Mouse (Mus musculus) embryo, embryonic 10 days (tissue): ENCODE data around the gene Capn9.
A peak's percentile ranks its signal among the peaks of the same experiment; 100 is the strongest.

Experiments used
- DNase-seq: peaks from one replicate; pipeline ENCODE4 v3.0.0-alpha.2; 2015; ENCODE audit warnings: low spot score

The Capn9 gene

DNA sequence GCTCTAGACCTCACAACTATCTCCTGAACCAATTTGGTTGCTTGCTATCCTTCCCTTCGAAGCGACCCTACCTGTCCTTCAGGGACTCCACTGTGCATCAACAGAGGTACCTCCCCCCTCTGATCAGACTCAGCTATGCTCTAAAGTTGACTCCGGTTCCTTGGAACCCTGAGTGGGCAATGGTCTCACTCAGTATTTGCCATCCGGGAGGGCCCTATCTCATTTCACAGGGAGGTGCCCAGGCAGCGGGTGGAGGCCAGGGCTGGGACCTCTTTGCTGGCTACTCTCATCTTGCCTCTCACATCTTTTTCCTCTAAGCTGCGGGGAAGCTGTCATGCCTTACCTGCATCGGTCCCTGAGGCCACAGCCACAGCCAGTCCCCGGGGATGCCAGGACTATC lies at the start of gene Capn9:
Gene Capn9, plus strand, starts transcription at position 301 of the 400 bp plus-strand sequence.
- DNase-seq, result no peak

DNA sequence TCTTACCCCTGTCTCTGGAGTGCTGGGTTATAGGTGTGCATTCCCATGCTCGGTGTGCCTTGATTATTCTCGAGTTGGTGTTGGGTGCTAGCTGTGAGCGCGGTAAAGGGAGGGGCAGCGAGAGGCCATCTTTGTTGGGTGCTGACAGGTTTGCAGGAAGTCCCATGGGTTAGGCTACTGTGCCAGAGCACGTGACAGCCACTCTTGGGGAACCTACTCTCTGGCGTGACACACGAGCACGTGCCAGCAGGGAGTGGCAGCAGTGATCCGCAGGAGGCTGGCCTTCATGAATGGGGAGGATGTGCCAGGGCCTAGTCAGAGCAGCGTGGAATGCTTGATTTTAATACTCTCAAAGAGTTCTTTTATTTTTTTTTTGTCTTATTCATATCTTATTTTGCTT lies 49.6 kb upstream of the Capn9 start:
- no peak for DNase-seq

DNA sequence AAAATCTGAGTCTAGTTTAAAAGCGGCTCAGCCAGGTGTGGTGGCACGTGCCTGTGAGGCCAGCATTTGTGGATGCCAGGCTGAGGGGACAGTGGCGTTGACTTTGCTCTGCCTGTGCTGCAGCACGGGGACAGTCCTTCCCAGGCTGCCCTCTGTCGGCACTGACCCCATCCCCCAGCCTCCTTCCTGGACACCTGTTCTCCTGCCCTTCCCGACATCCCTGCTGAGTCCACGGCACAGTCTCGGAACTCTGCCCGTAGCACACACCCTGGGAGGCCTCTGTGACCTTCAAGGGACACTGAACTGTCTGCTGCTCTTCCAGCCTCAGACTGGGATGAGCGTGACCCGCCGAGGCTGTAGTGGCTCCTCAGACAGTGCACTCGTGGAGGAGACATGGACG lies 45.8 kb upstream of the Capn9 start:
- DNase-seq, result no peak

DNA sequence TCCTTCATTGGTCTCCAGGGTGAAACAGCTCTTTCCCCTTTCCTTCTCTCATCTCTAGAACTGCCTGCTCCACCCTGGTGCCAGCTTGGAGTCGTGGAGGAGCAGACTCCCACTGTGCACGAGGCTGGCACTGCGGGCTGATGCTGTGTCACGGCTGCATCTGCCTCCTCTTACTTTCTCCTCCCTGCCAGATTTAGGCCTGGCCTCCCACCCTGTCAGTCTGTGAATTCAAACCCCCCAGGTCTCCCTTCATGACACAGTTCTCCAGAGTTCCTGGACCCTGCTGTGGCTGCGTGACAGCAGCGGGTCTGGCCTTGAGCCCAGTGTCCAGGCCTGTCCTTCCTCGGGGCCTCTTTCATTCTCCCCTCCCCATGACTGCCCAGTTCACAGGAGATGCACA lies 45.4 kb upstream of the Capn9 start:
- DNase-seq, result no peak

DNA sequence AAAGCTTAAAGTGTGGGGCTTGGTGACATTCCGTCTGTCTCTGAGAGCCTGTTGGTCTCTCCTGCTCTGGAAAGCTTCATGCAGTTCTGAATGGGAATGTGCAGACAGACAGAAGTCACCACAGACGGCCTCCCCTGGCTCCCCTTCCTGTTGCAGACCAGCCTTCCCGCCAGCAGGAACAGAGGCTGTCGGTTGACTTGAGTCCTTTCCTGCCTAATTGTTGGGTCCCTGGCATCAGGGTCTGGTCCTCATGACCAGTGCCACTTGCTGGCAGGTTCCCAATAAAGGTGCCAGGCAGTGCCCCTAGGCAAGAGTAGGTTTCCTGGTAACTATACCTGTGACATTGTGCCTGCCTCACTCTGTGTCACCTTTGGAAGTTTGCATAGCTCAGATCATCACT lies 44.9 kb upstream of the Capn9 start:
- DNase-seq, result no peak

DNA sequence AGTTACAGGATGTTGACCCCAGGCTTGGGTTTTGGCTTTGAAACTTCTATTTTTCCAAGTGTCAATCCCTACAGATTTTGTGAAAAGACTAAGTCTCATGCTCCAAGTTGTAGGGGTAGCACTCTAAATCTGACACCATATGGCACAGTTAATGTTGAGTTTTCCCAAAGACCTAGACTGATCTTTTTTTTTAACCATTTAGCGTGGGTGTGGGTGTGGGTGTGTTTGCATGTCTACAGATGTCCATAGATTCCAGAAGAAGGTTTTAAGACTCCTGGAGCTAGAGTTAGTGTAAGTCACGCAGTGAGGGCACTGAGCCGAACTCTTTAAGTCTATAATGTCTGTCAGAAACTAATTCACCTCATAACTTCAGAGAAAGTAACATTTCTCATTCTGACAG lies 43.3 kb upstream of the Capn9 start:
- no peak for DNase-seq

DNA sequence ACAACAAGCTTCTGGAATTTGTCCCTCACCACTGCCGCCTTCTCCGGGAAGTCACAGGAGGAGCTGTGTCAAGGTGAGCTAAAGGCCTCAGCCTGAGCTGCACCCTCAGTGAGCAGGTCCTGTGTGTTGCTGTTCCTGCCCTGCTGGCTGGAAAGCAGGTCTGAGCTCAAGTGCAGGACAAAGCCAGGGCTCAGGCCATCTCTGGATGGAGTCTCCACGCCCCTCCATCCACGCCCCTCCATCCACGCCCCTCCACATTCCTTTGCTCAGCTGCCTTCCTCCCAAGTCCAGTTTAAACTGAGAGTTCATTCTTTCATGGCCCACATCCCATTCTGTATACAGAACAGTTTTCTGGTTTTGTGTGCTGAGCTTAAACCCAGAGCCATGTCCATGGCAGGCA lies 40.5 kb upstream of the Capn9 start:
- no peak for DNase-seq

DNA sequence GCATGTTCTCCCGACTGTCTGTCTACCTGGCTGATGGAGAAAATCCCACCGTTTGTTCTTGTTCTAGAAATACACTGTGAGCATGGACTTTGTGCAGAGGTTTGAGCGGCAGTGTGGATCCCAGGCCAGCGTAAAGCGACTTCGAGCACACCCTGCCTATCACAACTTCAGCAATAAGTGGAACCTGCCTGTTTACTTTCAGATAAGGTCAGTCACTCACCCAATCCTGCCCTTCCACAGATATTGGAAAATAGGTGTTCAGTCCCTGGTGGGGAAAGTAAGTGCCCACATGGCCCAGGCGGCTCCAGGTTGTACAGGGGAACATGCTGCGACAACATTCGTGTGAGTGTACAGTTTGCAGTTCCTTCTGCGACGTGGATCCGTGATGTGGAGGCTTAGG lies 35.0 kb upstream of the Capn9 start:
- no peak for DNase-seq

DNA sequence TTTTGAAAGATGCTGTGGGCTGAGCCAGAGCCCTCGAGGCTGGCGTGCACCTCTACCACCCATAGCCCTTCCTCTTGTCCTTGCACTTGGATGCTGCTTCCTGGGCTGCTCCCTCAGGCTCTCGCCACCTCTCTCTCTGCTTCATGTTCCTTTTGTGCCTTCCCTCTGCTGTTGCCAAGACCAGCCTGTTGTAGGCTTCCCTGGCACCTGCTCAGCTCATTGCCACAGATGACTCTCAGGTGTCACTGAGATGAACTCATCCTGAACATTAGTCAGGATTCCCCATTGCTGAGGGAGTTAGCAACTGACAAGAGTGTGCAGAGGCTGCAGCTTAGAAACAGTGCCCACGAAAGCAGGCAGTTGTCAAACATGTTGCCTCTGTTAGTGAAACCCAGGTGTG lies 33.9 kb upstream of the Capn9 start:
- DNase-seq, result no peak

DNA sequence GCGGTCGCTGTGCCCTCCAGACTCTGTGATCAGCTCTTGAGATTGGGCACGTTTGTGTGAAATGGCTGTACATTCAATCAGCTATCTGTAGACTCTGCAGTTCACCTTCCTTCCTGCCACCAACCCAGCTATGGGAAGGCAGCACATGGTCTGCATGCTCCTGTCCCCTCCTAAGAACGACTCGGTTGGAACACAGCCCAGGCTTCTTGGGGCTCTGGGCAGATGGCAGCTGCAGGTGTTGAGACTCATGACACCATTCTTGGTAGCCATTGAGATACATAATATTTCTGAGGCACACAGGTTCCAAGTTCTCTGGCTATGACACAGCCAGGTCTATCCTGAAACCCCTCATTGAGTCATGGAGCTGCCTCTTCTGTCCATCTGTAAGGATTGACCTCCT lies 32.6 kb upstream of the Capn9 start:
- no peak for DNase-seq

DNA sequence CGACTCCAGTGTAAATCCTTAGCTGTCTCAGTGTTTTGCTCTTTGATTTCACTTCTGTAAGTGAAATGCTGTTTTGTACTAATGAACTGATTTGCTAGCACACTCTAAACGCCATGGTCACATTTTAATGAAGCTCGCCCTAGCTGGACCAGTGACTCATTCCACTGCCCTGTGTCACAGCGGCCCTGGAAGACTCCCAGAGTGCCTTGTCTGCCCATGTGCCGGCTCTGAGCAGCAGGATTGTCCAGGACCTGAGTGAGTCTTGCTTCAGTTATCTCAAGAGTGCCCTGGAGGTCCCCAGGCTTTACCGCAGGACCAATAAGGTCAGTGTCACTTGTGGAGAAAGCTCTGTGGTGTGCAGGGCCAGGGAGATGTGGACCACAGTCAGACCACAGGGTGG lies 29.5 kb upstream of the Capn9 start:
- DNase-seq, result no peak

DNA sequence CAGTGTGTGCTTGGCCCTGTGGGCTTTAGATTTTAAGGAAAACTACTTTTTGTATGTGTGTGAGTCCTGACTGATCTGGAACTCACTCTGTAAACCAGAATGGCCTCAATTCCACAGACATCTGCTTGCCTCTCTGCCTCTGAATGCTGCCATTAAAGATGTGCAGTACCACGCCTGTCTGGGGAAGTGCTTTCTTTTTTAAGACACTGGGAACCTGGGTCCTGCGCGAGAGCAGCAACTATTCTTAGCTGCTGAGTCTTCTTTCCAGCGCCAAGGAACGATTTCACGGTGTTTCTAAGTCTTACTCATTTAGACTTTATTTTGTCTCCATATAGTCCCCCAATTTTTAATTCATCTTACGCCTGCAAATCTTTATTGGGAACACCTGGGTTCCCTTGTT lies 29.1 kb upstream of the Capn9 start:
- DNase-seq, result no peak

DNA sequence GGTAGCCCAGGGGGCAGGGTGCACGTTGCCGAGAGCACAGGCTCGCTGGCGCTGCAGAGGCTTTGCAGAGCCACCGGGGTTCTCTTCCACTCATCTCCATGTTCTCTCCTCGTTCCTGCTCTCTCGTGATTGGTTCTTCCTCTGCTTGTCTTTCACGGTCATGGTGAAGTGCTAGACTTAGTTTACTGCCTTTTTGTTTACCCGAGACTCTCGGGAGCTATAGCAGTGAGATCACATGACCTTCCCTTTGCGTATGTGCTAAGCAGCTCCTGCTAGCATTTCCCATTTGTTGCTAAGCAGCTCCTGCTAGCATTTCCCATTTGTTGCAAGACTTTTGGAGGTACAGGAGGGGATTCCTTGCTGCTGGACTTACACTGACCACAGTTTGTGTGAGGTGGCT lies 28.6 kb upstream of the Capn9 start:
- DNase-seq, result no peak

DNA sequence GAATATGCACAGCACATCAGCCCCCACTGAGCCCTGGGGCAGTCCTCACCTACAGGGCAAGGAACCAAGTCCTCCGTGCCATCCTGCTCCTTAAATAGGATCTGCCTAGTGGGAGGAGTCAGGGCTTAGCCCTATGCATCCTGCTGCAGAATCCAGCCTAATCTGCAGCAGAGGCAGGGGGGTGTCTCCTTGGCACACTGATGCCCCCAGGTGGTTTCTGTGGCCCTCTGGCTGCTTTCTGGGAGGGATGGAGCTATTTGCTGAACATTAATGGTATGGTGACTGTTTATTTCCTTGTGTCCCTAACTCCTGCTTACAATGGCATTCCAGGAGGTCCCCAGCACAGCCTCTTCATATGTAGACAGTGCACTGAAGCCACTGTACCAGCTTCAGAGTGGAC lies 27.7 kb upstream of the Capn9 start:
- no peak for DNase-seq

DNA sequence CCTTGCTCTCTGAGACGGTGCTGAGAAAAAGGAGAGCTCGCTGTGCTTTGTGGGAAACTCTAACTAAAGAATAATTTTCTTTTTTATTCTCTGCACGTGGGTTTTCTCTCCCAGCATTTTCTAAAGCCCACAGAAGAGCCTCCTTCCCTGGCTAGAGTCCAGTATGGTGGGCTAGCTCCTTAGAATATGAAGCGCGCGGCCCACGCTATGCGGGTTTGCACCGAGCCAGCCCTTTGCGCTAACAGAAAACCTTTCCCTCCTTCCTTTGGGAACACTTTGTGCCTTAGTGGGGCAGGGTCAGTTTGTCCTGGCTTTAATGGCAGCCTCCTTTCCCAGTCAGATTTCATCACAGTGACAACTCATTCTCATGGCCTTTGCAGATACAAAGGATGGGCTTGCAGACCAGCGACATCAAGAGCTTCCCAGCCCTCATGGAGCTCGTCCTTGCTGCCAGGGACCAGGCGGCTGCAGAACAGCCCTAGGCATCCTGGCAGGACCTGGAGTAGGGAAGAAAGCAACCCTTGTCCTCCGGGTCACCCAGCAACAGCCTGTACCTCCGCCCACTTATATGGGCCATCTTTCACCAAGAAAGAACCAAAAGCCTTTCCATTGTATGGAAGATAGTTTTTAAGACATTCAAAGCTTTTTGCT lies 24.8 kb upstream of the Capn9 start:
- no peak for DNase-seq

DNA sequence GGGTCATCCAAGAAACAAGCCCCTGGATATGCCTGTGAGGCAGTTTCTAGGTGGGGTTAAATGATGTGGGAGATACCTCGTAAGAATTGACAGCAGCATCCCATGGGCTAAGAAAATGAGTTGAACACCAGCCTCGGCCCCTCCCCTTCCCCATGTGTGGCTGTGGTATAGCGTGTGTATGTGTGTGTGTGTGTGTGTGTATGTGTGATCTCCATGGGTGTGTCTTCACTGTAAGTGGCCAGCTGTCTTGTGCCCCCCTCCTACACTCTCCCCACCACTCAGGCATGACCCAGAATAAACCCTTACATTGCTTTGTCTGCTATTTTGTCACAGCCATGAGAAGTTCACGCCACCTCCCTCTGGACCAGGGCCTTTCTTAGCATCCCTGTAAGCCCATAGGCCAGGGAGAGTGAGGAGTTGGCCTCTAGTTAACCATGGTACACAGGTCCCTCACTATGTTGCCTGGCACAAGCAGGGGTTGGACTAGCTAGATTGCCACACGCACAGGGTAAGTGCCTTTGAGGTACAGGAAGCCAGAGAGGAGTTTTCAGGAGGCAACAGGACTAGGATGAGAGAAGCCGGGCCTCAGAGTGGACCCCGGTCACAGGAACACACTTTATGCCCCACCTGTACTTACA lies 20.7 kb upstream of the Capn9 start:
- no peak for DNase-seq

DNA sequence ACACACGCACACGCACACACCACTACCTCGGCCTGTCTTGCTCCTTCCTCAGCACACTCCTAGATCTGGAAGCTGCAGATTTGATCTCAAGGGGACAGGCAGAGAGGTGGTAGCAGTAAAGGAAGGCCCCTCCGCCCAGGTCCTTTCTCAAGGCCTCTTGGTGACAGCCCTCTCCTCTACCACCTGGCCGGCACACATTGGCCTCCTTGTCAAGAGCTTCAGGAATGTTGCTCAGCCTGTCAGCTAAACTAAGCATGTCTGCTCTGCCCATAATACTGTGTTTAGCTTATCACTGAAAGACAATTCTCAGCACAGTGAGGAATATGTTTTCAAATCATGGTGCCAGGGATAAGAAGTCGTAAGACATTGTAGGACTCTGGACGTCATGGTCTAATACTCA lies 19.7 kb upstream of the Capn9 start:
- no peak for DNase-seq

DNA sequence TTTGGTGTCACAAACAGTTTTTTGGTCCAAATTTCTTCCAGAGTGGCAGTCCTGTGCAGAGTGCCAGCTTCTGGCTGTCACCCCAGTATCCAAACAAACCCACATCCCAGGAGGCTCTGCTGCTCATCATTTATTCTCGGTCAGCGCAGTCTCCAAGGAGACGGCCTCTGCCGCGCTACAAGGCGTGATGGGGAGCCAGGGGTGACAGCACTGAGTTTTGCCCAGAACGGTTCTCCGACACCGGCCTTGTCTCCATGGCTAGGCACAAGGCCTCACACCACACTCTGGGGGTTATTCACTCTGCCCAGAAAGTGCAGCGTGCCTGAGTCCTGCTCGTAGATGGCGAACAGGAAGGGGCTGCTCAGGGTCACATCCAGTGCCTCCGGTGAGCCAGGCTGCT lies 19.3 kb upstream of the Capn9 start:
- DNase-seq, result peak; percentile 59

DNA sequence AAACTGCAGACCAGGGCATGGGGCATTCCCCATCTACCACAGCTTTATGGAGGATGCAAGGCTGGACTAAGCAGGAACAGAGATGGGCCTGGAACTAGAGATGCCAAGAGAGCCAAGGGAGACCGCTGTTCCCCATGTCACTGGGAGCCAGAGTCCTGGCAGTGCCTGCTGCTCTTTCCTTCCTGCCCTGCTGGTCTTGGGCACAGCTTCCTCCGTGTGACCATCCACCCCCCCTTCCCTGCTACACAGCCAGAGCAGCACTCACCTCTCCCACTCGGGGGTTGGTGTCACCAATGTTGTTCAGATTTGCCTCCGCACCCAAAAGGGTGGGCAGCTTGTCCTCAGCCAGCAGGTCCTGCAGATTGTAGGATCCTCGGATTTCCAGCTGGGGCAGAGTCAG lies 18.4 kb upstream of the Capn9 start:
- DNase-seq, result no peak

DNA sequence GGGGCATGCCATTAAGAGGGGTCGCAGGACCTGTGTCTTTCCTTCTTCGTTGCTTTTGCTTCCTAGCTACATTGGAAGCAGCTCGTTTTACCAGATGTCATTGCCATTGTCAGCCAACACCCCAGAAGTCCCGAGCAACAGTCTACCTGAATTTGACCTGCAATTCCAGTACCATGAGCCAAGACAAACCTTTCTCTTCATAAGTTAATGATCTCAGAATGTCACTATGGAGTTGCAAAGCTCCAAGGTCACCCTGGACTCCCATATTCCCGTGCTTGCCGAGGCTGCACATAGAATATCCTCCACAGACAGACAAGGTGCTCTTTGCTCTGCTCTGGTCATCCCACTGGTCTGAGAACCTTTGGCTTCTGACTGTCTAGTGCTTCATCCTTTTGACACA lies 8.8 kb upstream of the Capn9 start:
- DNase-seq, result no peak

DNA sequence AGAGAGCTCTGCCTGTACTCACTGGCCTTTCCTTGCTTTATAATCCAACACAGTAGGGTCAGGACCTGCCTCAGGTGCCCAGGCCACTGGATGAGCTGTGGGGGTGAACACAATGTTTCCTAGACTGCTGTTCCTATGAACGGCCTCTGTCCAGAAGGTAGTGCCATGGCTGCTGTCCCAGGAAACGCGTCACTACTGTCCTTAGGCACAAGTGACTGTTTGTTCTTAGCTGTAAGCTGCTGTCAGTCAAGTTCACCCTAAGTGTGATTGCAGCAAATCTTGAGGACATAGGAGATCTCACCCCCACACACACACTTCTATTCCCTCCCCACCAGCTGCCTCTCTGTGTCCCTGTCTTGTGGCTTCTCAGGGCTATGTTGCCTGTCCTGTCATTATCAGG lies 8.3 kb upstream of the Capn9 start:
- DNase-seq, result no peak

DNA sequence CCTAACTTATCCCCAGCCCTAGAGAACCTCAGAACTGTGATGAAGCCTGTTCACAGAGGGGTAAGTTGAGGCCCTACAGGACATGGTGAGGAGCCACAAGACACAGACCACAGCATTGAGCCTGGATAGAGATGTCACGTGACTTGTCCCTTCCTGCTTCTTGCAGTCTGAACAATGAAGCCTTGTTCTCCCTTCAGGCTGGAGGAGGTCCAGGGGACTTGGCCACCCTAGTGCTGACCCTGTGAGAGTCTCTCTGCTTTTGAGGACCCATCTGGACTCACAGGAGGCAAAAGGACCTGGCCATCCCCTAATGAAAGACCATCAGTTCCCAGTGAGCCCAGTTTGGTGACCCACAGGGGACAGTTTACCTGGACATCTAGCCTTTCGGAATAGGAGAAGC lies 6.8 kb upstream of the Capn9 start:
- no peak for DNase-seq

DNA sequence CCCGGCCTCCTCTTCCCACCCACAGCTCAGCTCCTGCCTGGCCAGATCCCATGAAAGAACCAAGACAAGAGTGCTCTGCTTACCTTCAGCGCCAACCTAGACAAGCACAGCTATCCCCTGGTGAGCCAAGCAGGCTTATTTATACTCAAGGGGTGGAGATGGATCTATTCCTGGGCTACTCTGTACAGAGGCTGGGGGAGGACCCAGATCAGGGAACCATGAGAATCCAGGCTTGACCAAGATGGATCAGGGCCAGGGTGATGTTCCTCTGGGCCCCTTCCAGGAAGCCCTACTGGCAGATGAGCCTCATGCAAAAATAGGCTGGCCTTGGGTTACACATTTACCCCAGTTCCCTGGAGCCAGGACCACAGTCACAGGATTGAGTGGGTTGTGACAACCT lies 6.3 kb upstream of the Capn9 start, which contains the start of gene Agt:
Gene Agt, minus strand, starts transcription at position 114 of the 400 bp plus-strand sequence.
- no peak for DNase-seq

DNA sequence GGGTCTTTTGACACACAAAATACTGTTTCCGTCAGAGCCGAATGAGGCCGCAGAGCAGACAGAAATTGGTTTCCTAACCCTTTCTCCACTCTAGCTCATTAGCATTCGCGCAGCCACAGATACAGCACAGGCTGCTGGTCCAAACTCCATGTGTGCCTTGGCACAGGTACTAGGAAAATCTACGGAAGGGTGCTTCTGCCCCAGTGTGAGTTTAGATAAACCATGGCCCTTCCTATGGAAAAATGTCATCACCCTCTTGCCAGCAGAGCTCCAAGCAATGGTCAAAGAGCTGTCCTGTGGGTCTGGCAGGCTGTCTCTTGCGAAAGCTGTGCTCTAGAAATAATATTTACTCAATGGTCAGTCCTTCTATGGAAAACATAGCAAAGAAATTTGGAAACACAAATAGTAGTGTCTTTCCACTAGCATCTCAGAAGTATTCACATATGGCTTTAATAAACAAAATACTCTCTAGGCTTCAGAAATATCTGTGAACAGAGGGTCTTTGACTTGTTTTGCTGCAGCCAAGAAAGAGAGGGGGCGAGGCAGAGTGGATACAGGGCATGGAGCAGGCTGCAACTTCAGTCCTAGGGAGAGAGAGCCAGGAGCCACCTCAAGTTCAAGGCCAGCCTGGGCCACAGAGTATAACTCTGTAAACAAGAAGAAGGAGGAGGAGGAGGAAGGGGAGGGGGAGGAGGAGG lies 4.0 kb upstream of the Capn9 start:
- DNase-seq, result peak; percentile 12
